Mouse (Mus musculus) kidney, embryonic 14.5 days (tissue): ENCODE measurements around the gene 2410004B18Rik. TPM values are rescaled to one million over a fixed set of nuclear protein-coding genes. Genes with fewer than 3 reads are reported as not detected.
A peak's percentile ranks its signal among the peaks of the same experiment; 100 is the strongest.

Source experiments
- ATAC-seq: fragments of 200-750 bp; cut with Nextera tagmentation; 2 replicates; pipeline ENCODE4 v1.8.0; 2017; ENCODE audit warnings: moderate number of reproducible peaks, mild to moderate bottlenecking, moderate TSS enrichment, moderate library complexity; ENCODE audit not compliant: low FRiP score, low TSS enrichment
- H3K27ac ChIP-seq: fragments of 300-500 bp; sonication (generic); 2 replicates; pipeline ENCODE4 v1.5.1; 2014; ENCODE audit warnings: low read depth, mild to moderate bottlenecking, low read length, moderate library complexity, mixed read lengths
- H3K27me3 ChIP-seq: fragments of 300-500 bp; sonication (generic); 2 replicates; pipeline ENCODE4 v1.6.1; 2014; ENCODE audit warnings: mild to moderate bottlenecking, low read length; ENCODE audit not compliant: control insufficient read depth, insufficient read depth
- H3K36me3 ChIP-seq: fragments of 300-500 bp; sonication (generic); 2 replicates; pipeline ENCODE4 v1.6.1; 2014; ENCODE audit warnings: low read length, mixed read lengths; ENCODE audit not compliant: control insufficient read depth, insufficient read depth
- H3K4me1 ChIP-seq: fragments of 300-500 bp; sonication (generic); 2 replicates; pipeline ENCODE4 v1.6.1; 2014; ENCODE audit warnings: low read length, mixed read lengths; ENCODE audit not compliant: control insufficient read depth, insufficient read depth
- H3K4me2 ChIP-seq: fragments of 300-500 bp; sonication (generic); replicated peaks from 2 replicates; pipeline ENCODE4 v1.6.1; 2014; ENCODE audit warnings: low read depth, mild to moderate bottlenecking, low read length
- H3K4me3 ChIP-seq: fragments of 300-500 bp; sonication (generic); 2 replicates; pipeline ENCODE4 v1.5.1; 2014; ENCODE audit warnings: mild to moderate bottlenecking, low read length
- H3K9ac ChIP-seq: fragments of 300-500 bp; sonication (generic); 2 replicates; pipeline ENCODE4 v1.6.1; 2014; ENCODE audit warnings: low read depth, mild to moderate bottlenecking, low read length, moderate library complexity
- H3K9me3 ChIP-seq: fragments of 300-500 bp; sonication (generic); 2 replicates; pipeline ENCODE4 v1.6.1; 2016; ENCODE audit warnings: low read length; ENCODE audit not compliant: control insufficient read depth
- WGBS: fragments of 180-500 bp; shearing (Covaris S2); extraction: QIAGEN DNeasy Blood & Tissue Kit; methylation state at CpG from one replicate; pipeline ENCODE4 v1.1.7; 2014; 5-methylcytosine and 5-hydroxymethylcytosine counted together
- polyA plus RNA-seq: library from polyadenylated mRNA; unstranded; fragments of >200 nt; fragmentation: Nextera tagmentation; extraction: Ambion mirVana; gene quantifications from 2 replicates; pipeline ENCODE4 v1.2.1, GENCODE M21; 2014

The 2410004B18Rik gene
- polyA plus RNA-seq, 1 experiment from 2014 or later: 55.7 TPM

DNA sequence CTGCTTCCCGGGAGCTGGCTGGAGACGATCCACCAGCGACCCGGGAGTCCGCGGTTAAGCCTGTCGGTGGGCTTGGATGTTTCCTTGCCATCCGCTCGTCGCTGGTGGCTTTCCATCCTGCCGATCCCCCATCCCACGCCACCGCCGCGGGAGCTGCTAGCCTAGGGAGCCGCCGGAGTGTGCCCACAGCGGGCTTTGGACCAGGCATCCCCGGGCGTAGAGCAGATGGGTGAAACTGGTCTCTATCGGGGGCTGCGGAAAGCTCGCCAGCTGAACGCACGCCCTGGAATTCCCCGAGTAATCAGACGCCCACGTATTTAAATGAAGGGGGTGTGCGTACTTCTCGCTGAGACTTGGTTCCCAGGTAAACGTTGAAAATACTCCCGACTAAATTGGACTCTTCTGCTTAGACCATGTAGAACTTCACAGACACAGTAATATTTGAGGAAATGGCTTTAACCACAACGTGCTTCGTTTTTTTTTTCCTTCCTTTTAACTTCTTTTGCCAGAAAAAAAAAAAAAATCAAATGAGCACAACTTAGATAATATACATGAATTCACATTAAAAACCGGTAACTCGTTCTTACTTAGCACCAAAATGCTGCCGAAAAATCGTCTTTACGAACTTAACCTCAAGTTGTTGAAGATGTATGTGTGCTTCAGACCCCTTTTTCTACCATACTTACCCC is 13.0 kb upstream of the 2410004B18Rik start:
- H3K27me3 ChIP-seq: no peaks in the 10 kb centered on the region
- H3K9me3 ChIP-seq: no peaks in the 10 kb centered on the region
- peak overlapping the region; percentile 83 for H3K27ac ChIP-seq
- WGBS: 3% methylated on average over 39 of the region's 39 CpGs
- peak overlapping the region; percentile 90 for H3K9ac ChIP-seq
- peak overlapping the region; percentile 91 for H3K4me3 ChIP-seq
- peaks cover 7% of the 10 kb centered on the region for H3K4me1 ChIP-seq
- H3K36me3 ChIP-seq: peaks cover 5% of the 10 kb centered on the region; the same call in 1 of the 2 replicates
- peak; percentile 9; the same call in 1 of the 2 replicates for ATAC-seq
- peak overlapping the region; percentile 57 for H3K4me2 ChIP-seq

DNA sequence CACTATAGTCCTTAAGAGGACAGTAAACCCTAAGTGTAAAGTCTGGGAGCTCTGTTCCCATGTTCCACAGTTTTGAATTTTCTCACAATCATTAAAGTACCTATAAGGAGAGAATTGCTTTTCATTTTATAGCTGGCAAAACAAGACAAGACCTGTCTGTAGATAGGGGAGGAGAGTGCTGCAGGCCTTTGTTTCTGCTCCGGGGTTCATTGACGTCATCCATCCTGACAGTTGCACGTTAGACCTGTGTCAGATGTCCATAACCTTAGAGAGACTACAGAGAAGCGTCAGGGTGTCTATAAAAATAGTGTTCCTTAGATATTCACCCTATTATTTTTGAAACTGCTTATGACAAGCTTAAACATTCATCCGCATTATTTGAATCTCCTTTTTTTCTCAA is 12.3 kb upstream of the 2410004B18Rik start:
- no peak for ATAC-seq
- Histone ChIP-seq H3K4me3 (peak overlapping the region; percentile 91), H3K4me2 (peak overlapping the region; percentile 57), H3K36me3 (peaks cover 5% of the 10 kb centered on the region; the same call in 1 of the 2 replicates), H3K9ac (peak overlapping the region; percentile 90; the same call in 1 of the 2 replicates), H3K4me1 (peaks cover 7% of the 10 kb centered on the region), H3K27ac (no peak overlapping the region), H3K27me3 (no peaks in the 10 kb centered on the region), H3K9me3 (no peaks in the 10 kb centered on the region)
- 70% methylated on average over 5 of the region's 5 CpGs for WGBS

DNA sequence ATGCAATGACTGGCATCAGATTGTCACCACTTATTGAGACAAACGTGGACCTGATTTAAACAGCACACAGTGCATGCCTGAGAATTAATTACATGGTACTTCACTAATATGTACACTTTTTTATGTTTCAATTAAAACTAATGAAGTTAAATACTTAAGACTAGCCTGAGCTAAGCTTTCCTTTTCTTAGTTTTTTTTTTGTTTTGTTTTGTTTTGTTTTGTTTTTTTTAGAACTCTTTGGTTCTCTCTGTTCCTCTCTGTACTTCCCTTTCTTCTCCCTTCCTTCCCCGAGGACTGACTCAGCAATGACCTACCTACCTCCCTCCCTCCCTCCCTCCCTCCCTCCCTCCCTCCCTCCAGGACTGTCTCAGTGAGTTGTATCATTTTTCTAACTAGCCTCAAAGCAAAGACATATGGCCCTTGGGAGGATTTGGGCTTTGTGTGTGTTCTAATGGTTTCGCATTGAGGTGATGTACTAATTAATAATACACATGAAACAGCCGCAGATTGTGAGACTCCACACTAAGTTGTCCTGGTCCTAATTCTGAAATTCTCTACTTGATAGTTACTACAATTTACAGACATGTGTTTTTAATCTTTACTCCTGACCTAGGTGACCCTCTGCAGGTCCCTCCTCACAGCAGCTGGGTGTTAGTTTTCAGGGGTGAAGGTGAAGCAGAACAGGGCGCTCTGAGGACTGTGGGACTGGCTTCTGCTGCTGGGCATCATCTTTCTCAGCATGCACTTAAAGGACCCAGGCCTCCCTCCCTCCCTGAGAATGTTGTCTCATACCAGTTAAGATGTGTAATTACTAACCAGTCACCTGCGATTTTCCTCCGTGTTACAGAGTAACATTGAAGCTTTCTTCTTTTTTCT is 8.1 kb upstream of the 2410004B18Rik start:
- ATAC-seq: no peak
- Histone ChIP-seq H3K9me3 (no peaks in the 10 kb centered on the region), H3K27me3 (no peaks in the 10 kb centered on the region), H3K27ac (no peak overlapping the region), H3K4me1 (peaks cover 7% of the 10 kb centered on the region), H3K36me3 (peaks cover 29% of the 10 kb centered on the region), H3K4me3 (no peak overlapping the region), H3K9ac (no peak overlapping the region), H3K4me2 (no peak overlapping the region)
- WGBS: 41% methylated on average over 7 of the region's 7 CpGs

DNA sequence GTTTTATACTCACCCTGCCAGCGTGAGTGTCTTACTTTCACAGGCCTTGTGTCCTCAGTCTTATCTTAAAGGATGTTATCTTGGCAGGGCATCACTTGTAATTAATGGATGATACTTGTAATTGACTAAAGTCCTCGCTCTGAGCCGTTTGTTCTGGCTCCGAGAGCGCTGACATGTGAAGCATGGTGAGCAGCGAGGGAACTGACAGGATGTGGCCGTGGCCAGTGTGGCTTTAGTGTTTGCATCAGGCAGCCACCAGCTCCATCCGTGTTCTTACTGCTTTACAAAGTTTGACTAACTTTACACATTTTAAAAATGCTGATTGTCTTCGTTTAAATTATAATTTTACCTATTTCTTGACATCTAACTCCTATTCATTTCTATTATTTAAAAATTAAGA is 4.0 kb upstream of the 2410004B18Rik start:
- ATAC-seq: no peak

DNA sequence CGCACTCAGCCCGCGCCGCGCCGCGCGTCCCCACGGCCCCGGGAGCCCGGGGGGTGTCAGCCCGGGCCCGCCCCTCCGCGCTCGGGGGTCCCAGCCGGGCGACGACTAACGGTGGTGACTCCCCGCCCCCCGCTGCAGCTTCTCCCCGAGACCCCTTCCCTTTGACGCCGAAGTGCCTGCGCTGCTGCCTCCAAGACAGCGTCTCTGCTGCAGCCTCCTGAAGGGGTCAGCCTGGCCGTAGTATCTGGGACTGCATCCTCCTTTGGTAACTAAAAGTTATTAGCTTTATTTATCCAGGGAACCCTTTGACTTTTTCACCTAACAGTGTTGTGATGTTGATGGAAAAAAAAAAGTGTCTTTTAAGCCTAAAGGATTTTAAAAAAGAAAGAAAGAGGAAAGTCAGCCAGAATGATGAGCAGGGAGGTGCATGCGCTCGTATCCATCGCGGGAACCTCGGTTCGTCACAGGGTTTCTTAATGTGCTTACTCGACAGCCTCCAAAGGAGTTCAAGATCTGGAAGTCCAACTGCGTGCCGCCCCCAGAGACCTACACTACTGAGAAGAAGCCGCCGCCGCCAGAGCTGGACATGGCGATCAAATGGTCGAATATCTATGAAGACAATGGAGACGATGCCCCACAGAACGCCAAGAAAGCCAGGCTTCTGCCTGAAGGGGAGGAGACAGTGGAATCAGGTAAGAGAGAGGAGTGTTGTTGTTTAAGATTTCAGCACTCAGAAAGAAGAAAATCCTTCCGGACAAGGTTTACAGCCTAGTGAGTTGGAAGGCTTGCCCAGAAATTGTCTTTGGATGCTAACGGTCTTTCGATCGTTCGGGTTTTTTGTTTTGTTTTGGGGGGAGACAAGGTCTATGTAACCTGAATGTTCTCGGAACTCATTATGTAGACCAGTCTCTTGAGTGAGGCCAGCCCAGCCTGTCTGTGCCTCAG is 863 bp downstream of the 2410004B18Rik start:
- WGBS: 19% methylated on average over 50 of the region's 50 CpGs
- H3K9ac ChIP-seq: peak overlapping the region; percentile 90
- H3K27me3 ChIP-seq: no peaks in the 10 kb centered on the region
- H3K9me3 ChIP-seq: no peaks in the 10 kb centered on the region
- H3K4me2 ChIP-seq: peak overlapping the region; percentile 77
- H3K4me3 ChIP-seq: peak overlapping the region; percentile 94
- 0 out of 2 replicates have a peak, but pooled peaks have one; percentile 26 for ATAC-seq
- no peak overlapping the region; the same call in 1 of the 2 replicates for H3K27ac ChIP-seq
- peaks cover 11% of the 10 kb centered on the region for H3K4me1 ChIP-seq
- peaks cover 27% of the 10 kb centered on the region for H3K36me3 ChIP-seq

More for the DNA sequence above, 4.0 kb upstream of the 2410004B18Rik start:
- peaks cover 24% of the 10 kb centered on the region for H3K36me3 ChIP-seq
- WGBS: 74% methylated on average over 9 of the region's 9 CpGs
- no peak overlapping the region for H3K4me3 ChIP-seq
- H3K4me1 ChIP-seq: peaks cover 3% of the 10 kb centered on the region
- H3K9me3 ChIP-seq: no peaks in the 10 kb centered on the region
- H3K27ac ChIP-seq: no peak overlapping the region
- H3K4me2 ChIP-seq: no peak overlapping the region
- H3K27me3 ChIP-seq: no peaks in the 10 kb centered on the region
- H3K9ac ChIP-seq: no peak overlapping the region

DNA sequence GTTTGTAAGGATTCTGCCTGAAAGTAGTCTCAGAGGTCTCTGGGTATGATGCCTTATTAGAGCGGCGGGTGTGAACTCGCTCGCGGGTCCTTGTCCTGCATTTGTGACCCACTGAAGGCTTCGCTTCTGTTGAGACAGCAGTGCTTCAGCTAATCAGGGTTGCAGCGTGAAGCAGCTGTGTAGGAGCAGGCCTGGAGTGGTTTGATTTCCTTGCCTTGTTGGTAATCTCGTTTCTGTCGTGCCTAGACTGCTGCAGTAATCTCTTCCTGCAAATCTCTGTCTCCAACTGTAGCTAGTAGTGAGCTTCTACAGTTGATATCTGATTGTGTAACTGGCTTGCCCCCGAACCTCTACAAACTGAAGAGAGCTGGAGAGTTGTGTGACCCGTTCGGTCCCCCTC is 1.6 kb downstream of the 2410004B18Rik start:
- Histone ChIP-seq H3K27ac (no peak overlapping the region), H3K27me3 (no peaks in the 10 kb centered on the region), H3K4me2 (peak overlapping the region; percentile 77), H3K4me1 (peaks cover 11% of the 10 kb centered on the region), H3K36me3 (peaks cover 32% of the 10 kb centered on the region), H3K9me3 (no peaks in the 10 kb centered on the region), H3K4me3 (peak overlapping the region; percentile 94), H3K9ac (no peak overlapping the region; the same call in 1 of the 2 replicates)
- ATAC-seq: no peak
- WGBS: 85% methylated on average over 12 of the region's 12 CpGs

DNA sequence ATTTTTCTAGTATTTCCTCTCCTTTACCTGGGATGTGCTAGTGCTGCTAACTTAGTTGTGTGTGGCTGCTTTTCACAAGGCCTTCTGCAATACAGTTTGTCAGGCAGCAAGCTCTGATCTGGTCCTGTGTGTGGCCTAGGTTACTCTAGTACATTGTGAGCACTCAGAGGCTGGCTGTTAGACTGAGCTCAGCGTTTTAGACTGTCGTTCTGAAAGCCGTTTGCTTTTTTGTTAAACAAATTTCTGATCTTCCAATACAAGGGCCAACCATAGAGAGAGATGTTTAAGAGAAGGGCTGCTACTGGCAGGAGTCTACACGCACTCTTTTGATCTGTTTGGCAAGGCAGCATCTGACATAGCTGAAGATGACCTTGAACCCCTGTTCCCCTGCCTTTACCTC is 2.2 kb downstream of the 2410004B18Rik start:
- Histone ChIP-seq H3K36me3 (peaks cover 38% of the 10 kb centered on the region), H3K4me3 (no peak overlapping the region), H3K9ac (no peak overlapping the region), H3K4me1 (peaks cover 11% of the 10 kb centered on the region), H3K4me2 (no peak overlapping the region), H3K27me3 (no peaks in the 10 kb centered on the region), H3K9me3 (no peaks in the 10 kb centered on the region), H3K27ac (no peak overlapping the region)
- ATAC-seq: no peak
- WGBS: 93% methylated on average over 4 of the region's 4 CpGs

DNA sequence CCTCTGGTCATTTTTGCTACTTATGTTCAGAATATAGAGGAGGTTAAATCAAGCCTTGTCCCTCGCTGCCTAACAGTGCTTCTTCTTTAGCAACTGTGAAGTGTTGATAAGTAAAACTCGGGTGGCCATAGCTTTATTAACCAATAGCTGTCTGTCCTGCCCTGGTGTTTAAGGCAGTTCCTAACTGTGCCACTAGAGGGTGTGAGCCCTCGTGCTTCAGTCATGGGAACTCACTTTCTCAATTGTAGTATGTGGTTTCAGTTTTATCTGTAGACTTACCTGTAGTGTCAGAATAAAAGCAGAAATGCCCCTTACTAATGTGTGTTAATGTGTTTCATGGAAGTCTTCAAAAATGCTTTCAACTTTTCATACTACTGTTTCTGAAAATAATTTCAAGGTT is 4.2 kb downstream of the 2410004B18Rik start:
- Histone ChIP-seq H3K9me3 (no peaks in the 10 kb centered on the region), H3K4me3 (no peak overlapping the region), H3K27ac (no peak overlapping the region), H3K4me2 (no peak overlapping the region), H3K4me1 (peaks cover 11% of the 10 kb centered on the region), H3K36me3 (peaks cover 38% of the 10 kb centered on the region), H3K9ac (no peak overlapping the region), H3K27me3 (no peaks in the 10 kb centered on the region)
- no peak for ATAC-seq
- 15% methylated on average over 3 of the region's 3 CpGs for WGBS
